Mouse (Mus musculus) gastrocnemius, postnatal 10 days (tissue): ENCODE results near the gene Ins2. TPM values are rescaled to one million over a fixed set of nuclear protein-coding genes. Genes with fewer than 3 reads are reported as not detected.

ENCODE experiments used
- DNase-seq: peaks from one replicate; pipeline ENCODE4 v3.0.0; 2021; ENCODE audit warnings: mixed read lengths
- total RNA-seq, 2 experiments: library from RNA; stranded (reverse); gene quantifications; 2 replicates each; pipeline ENCODE4 v1.2.3; 2021

The Ins2 gene
- total RNA-seq, 2 experiments from 2014 or later = not detected

GRCm38 (mm10) chr7:142664465-142665029 lies 78.6 kb downstream of the Ins2 start:
- DNase-seq = no peak

GRCm38 (mm10) chr7:142663931-142664421 lies 79.2 kb downstream of the Ins2 start:
- DNase-seq = peak; percentile 69

GRCm38 (mm10) chr7:142663151-142663550 lies 80.0 kb downstream of the Ins2 start:
- DNase-seq = no peak

- no peak for DNase-seq
Measured at GRCm38 (mm10) chr7:142661811-142662210, 81.4 kb downstream of the Ins2 start.

GRCm38 (mm10) chr7:142661046-142661445 lies 82.1 kb downstream of the Ins2 start:
- no peak for DNase-seq

- DNase-seq = no peak
Measured at GRCm38 (mm10) chr7:142660651-142660945, 82.6 kb downstream of the Ins2 start.

GRCm38 (mm10) chr7:142659767-142660650 lies 83.2 kb downstream of the Ins2 start:
- no peak for DNase-seq

GRCm38 (mm10) chr7:142659181-142659681 lies 84.0 kb downstream of the Ins2 start:
- DNase-seq = peak; percentile 74

- DNase-seq = no peak
Measured at GRCm38 (mm10) chr7:142658681-142659180, 84.5 kb downstream of the Ins2 start.

GRCm38 (mm10) chr7:142657821-142658614 lies 85.2 kb downstream of the Ins2 start:
- no peak for DNase-seq

GRCm38 (mm10) chr7:142657341-142657791 lies 85.8 kb downstream of the Ins2 start:
- DNase-seq = no peak

GRCm38 (mm10) chr7:142656055-142656454 lies 87.1 kb downstream of the Ins2 start:
- DNase-seq = peak; percentile 69

GRCm38 (mm10) chr7:142655633-142656032 lies 87.5 kb downstream of the Ins2 start:
- no peak for DNase-seq

- no peak for DNase-seq
Measured at GRCm38 (mm10) chr7:142653726-142654125, 89.5 kb downstream of the Ins2 start.

GRCm38 (mm10) chr7:142646676-142647075 lies 96.5 kb downstream of the Ins2 start:
- DNase-seq = no peak

GRCm38 (mm10) chr7:142645045-142645444 lies 98.1 kb downstream of the Ins2 start:
- DNase-seq = no peak

- DNase-seq = no peak
Measured at GRCm38 (mm10) chr7:142636178-142636577, 107.0 kb downstream of the Ins2 start.

GRCm38 (mm10) chr7:142630691-142631090 lies 112.5 kb downstream of the Ins2 start:
- no peak for DNase-seq

GRCm38 (mm10) chr7:142629806-142630205 lies 113.4 kb downstream of the Ins2 start:
- DNase-seq = no peak
